Comparison of ENCODE assay signal across 12 mouse cellular contexts in genomic region chr3:141549661-141550060, GRCm38 (mm10).
DNase-seq lines count a peak whose midpoint lies in the region; ATAC-seq and TF ChIP-seq lines count a peak whose summit lies in the region.
"Had no signal": no experiment of that assay in that cellular context is flagged by ENCODE, and none has a peak within 500 bp of the region (broad histone marks: within the 10 kb centered on the region; RNA-seq: fewer than 3 reads in every experiment).

No protein-coding gene starts in this region.

- 17% methylated on average over 3 of the region's 3 CpGs for whole genome bisulfite sequencing in heart, embryonic 12.5 days
- 48% methylated on average over 3 of the region's 3 CpGs for WGBS in heart, adult 2 months
- WGBS in forebrain, embryonic 14.5 days: 15% methylated on average over 3 of the region's 3 CpGs
- 49% methylated on average over 3 of the region's 3 CpGs for WGBS in liver, embryonic 12.5 days (ENCODE audit: insufficient replicate concordance)

- no peak overlapping the region for H3K4me2 ChIP-seq in heart, embryonic 12.5 days
- no peak overlapping the region for H3K4me2 ChIP-seq in forebrain, embryonic 14.5 days (ENCODE audit: low read length)
- H3K4me2 ChIP-seq in liver, embryonic 12.5 days: no peak overlapping the region
- H3K4me2 ChIP-seq: liver, embryonic 15.5 days had no signal

- H3K4me3 ChIP-seq in heart, embryonic 12.5 days: no peak overlapping the region
- no peak overlapping the region for H3K4me3 ChIP-seq in heart, adult 2 months
- H3K4me3 ChIP-seq in forebrain, embryonic 14.5 days (ENCODE audit: low read depth, low read length): no peak overlapping the region
- H3K4me3 ChIP-seq in liver, embryonic 12.5 days: no peak overlapping the region
- H3K4me3 ChIP-seq: liver, embryonic 15.5 days had no signal

- intact Hi-C loops in heart, adult 2 months (cut with DNase I): no loop called here

- H3K9me3 ChIP-seq in heart, embryonic 12.5 days (replicated peaks): no peaks in the 10 kb centered on the region
- H3K9me3 ChIP-seq in forebrain, embryonic 14.5 days (replicated peaks; ENCODE audit: control insufficient read depth, low read length): no peaks in the 10 kb centered on the region
- H3K9me3 ChIP-seq in liver, embryonic 12.5 days (replicated peaks): no peaks in the 10 kb centered on the region
- H3K9me3 ChIP-seq: liver, embryonic 15.5 days had no signal

- no peak; the same call in 1 of the 2 replicates for ATAC-seq in heart, embryonic 12.5 days (ENCODE audit: insufficient number of reproducible peaks, low FRiP score)
- peak; percentile 40; the same call in 1 of the 2 replicates for ATAC-seq in forebrain, embryonic 14.5 days
- ATAC-seq in liver, embryonic 12.5 days: no peak
- ATAC-seq: activated CD4-positive, CD25-positive, alpha-beta regulatory T cell, adult 4 months had no signal

- no peak for TF ChIP-seq CTCF in heart, adult 2 months (IDR thresholded peaks at IDR 0.05)

- no peak for DNase-seq in heart, adult 2 months
- DNase-seq in right cerebral cortex, postnatal 4 days: peak; percentile 4
- DNase-seq in right cerebral cortex, adult 2 months (ENCODE audit: low spot score in 2 of 2): no peak
- DNase-seq in forebrain, embryonic 14.5 days (ENCODE audit: low spot score): peak; percentile 12
- DNase-seq in yolk sac, embryonic 10.5 days (ENCODE audit: low spot score): peak; percentile 6
- DNase-seq in right cerebral cortex, postnatal 14 days: no peak
- DNase-seq: kidney, postnatal 25 days had no signal

- TF ChIP-seq POLR2A in heart, adult 2 months (IDR thresholded peaks at IDR 0.05; ENCODE audit: insufficient read depth, low read depth, low read length): no peak

- H3K27ac ChIP-seq in heart, embryonic 12.5 days (ENCODE audit: poor library complexity, severe bottlenecking): peak overlapping the region; percentile 23; the same call in 1 of the 2 replicates
- H3K27ac ChIP-seq in heart, adult 2 months: no peak overlapping the region
- no peak overlapping the region for H3K27ac ChIP-seq in forebrain, embryonic 14.5 days (ENCODE audit: low read depth, low read length)
- no peak overlapping the region for H3K27ac ChIP-seq in liver, embryonic 12.5 days
- H3K27ac ChIP-seq: liver, embryonic 15.5 days had no signal

- no peak for TF ChIP-seq EP300 in heart, adult 2 months (IDR thresholded peaks at IDR 0.05; ENCODE audit: insufficient read depth, low read depth, low read length)

- no peaks in the 10 kb centered on the region for H3K36me3 ChIP-seq in heart, embryonic 12.5 days
- no peaks in the 10 kb centered on the region for H3K36me3 ChIP-seq in heart, adult 2 months (ENCODE audit: control insufficient read depth, insufficient read depth, low read length)
- H3K36me3 ChIP-seq in forebrain, embryonic 14.5 days (ENCODE audit: control insufficient read depth, insufficient read depth, low read length): no peaks in the 10 kb centered on the region
- H3K36me3 ChIP-seq in liver, embryonic 12.5 days: no peaks in the 10 kb centered on the region
- H3K36me3 ChIP-seq: liver, embryonic 15.5 days had no signal

- H3K79me2 ChIP-seq in heart, adult 2 months (replicated peaks; ENCODE audit: control insufficient read depth, insufficient read depth, low read length): no peaks in the 10 kb centered on the region

- peaks cover 15% of the 10 kb centered on the region for H3K4me1 ChIP-seq in heart, embryonic 12.5 days (replicated peaks)
- H3K4me1 ChIP-seq in heart, adult 2 months (ENCODE audit: control insufficient read depth, insufficient read depth, low read length): no peaks in the 10 kb centered on the region
- H3K4me1 ChIP-seq in forebrain, embryonic 14.5 days (ENCODE audit: control insufficient read depth, insufficient read depth, low read length): no peaks in the 10 kb centered on the region
- H3K4me1 ChIP-seq in liver, embryonic 12.5 days: no peaks in the 10 kb centered on the region
- H3K4me1 ChIP-seq: liver, embryonic 15.5 days had no signal

- H3K9ac ChIP-seq in heart, embryonic 12.5 days: no peak overlapping the region
- H3K9ac ChIP-seq in heart, adult 2 months (ENCODE audit: low read depth, low read length): no peak overlapping the region
- H3K9ac ChIP-seq in forebrain, embryonic 14.5 days (ENCODE audit: low read length): no peak overlapping the region
- H3K9ac ChIP-seq in liver, embryonic 12.5 days: no peak overlapping the region
- H3K9ac ChIP-seq: liver, embryonic 15.5 days had no signal

- no peaks in the 10 kb centered on the region for H3K27me3 ChIP-seq in heart, embryonic 12.5 days (replicated peaks)
- H3K27me3 ChIP-seq in heart, adult 2 months (ENCODE audit: control insufficient read depth, insufficient read depth, low read length): no peaks in the 10 kb centered on the region
- H3K27me3 ChIP-seq in forebrain, embryonic 14.5 days (replicated peaks; ENCODE audit: control insufficient read depth, insufficient read depth, low read length): no peaks in the 10 kb centered on the region
- no peaks in the 10 kb centered on the region for H3K27me3 ChIP-seq in liver, embryonic 12.5 days (replicated peaks)
- H3K27me3 ChIP-seq: CH12.LX; liver, embryonic 15.5 days had no signal

Comparison
In these comparisons a context has a peak if more than half of its experiments do, and no peak if none do; other contexts are left out.
1. DNase-seq: peak in right cerebral cortex, postnatal 4 days (single experiment), forebrain, embryonic 14.5 days (single experiment) and yolk sac, embryonic 10.5 days (single experiment); none in heart, adult 2 months (0 of 2), right cerebral cortex, adult 2 months (0 of 2) and right cerebral cortex, postnatal 14 days (single experiment).